Mouse (Mus musculus) cerebellum, postnatal 10 days (tissue): ENCODE data around the gene Olfr1446.

Experiments used
- DNase-seq, 2 experiments: peaks; one replicate each; pipeline ENCODE4 v3.0.0; 2021; ENCODE audit warnings: mixed read lengths in 2 of 2

Olfr1446 gene

GRCm38 (mm10) chr19:12893424-12893823 lies at the start of gene Olfr1446:
Gene Olfr1446, minus strand, starts transcription at chr19:12893524.
- no peak for DNase-seq

- no peak for DNase-seq
Observed at GRCm38 (mm10) chr19:12930540-12930939, 37.2 kb upstream of the Olfr1446 start, which contains the start of gene Olfr1449. Gene Olfr1449, plus strand, starts transcription at chr19:12930840.

GRCm38 (mm10) chr19:12924319-12924718 lies 31.0 kb upstream of the Olfr1446 start, which contains the start of gene Olfr1448:
Gene Olfr1448, minus strand, starts transcription at chr19:12924419.
- no peak for DNase-seq

- no peak for DNase-seq
Observed at GRCm38 (mm10) chr19:12903643-12904042, 10.3 kb upstream of the Olfr1446 start, which contains the start of gene Olfr1447. Gene Olfr1447, minus strand, starts transcription at chr19:12903743.

- no peak for DNase-seq
Observed at GRCm38 (mm10) chr19:12883555-12883954, 9.8 kb downstream of the Olfr1446 start, which contains the start of gene Olfr1445. Gene Olfr1445, plus strand, starts transcription at chr19:12883855.

- no peak for DNase-seq
Observed at GRCm38 (mm10) chr19:12856983-12857382, 36.3 kb downstream of the Olfr1446 start, which contains the start of gene Olfr1444. Gene Olfr1444, plus strand, starts transcription at chr19:12857283.

GRCm38 (mm10) chr19:12846382-12846781 lies 46.9 kb downstream of the Olfr1446 start, which contains the start of gene Gm5244:
Gene Gm5244, plus strand, starts transcription at chr19:12846682.
- DNase-seq: no peak

GRCm38 (mm10) chr19:12838507-12838906 lies 54.8 kb downstream of the Olfr1446 start:
- no peak for DNase-seq
